Comparison of ENCODE assay signal across 27 mouse cellular contexts in genomic region chr17:13937787-13938186, GRCm38 (mm10). TPM values are rescaled to one million over a fixed set of nuclear protein-coding genes. Genes with fewer than 3 reads are reported as not detected.
"Had no signal": no experiment of that assay in that cellular context is flagged by ENCODE, and none has a peak within 500 bp of the region (broad histone marks: within the 10 kb centered on the region; RNA-seq: fewer than 3 reads in every experiment).

No protein-coding gene starts in this region.

- H3K9me3 ChIP-seq: limb, embryonic 12.5 days; limb, embryonic 15.5 days; megakaryocyte, embryonic 14.5 days; midbrain, embryonic 10.5 days; midbrain, embryonic 13.5 days had no signal

- H3K4me2 ChIP-seq: limb, embryonic 12.5 days; limb, embryonic 15.5 days; liver, embryonic 11.5 days; midbrain, embryonic 13.5 days had no signal

- H3K9ac ChIP-seq: limb, embryonic 12.5 days; limb, embryonic 15.5 days; liver, embryonic 14.5 days; liver, postnatal 0 days; midbrain, embryonic 13.5 days had no signal

- H3K36me3 ChIP-seq: limb, embryonic 12.5 days; limb, embryonic 15.5 days; midbrain, embryonic 10.5 days; midbrain, embryonic 13.5 days had no signal

- H3K27ac ChIP-seq: limb, embryonic 12.5 days; limb, embryonic 15.5 days; liver, embryonic 14.5 days; midbrain, embryonic 10.5 days; midbrain, embryonic 13.5 days had no signal

- ATAC-seq: liver, postnatal 0 days; midbrain, embryonic 13.5 days had no signal

- H3K4me1 ChIP-seq: limb, embryonic 12.5 days; megakaryocyte, embryonic 14.5 days; midbrain, embryonic 10.5 days; midbrain, embryonic 13.5 days had no signal

- H3K4me3 ChIP-seq: limb, embryonic 12.5 days; limb, embryonic 15.5 days; megakaryocyte, embryonic 14.5 days; midbrain, embryonic 10.5 days; midbrain, embryonic 13.5 days had no signal

- DNase-seq: kidney, adult 18-20 months; kidney, adult 9 months; kidney, postnatal 14 days; kidney, postnatal 4 days; left cerebral cortex, postnatal 4 days; liver, postnatal 0 days; lung, postnatal 36 days; thymus, adult 18-20 months; thymus, postnatal 36 days had no signal

- H3K27me3 ChIP-seq: limb, embryonic 12.5 days; limb, embryonic 15.5 days; megakaryocyte, embryonic 14.5 days; midbrain, embryonic 13.5 days had no signal

RNA-seq across cellular contexts. Expression of gene Gm7168, which starts 10.4 kb away (rescaled TPM):
- total RNA-seq: layer of hippocampus, adult 18-20 months; layer of hippocampus, postnatal 14 days; left cerebral cortex, adult 8-10 months; left cerebral cortex, postnatal 14 days; left cerebral cortex, postnatal 4 days had no signal
- polyA plus RNA-seq: kidney, embryonic 16.5 days; limb, embryonic 12.5 days; limb, embryonic 15.5 days; liver, embryonic 11.5 days; liver, embryonic 14.5 days; liver, postnatal 0 days; lung, postnatal 0 days; midbrain, embryonic 10.5 days; midbrain, embryonic 13.5 days; midbrain, postnatal 0 days; neural tube, embryonic 11.5 days; neural tube, embryonic 14.5 days; spleen, adult 2 months; stomach, embryonic 16.5 days had no signal
